Mouse (Mus musculus) liver, embryonic 14.5 days (tissue): ENCODE measurements around the gene Cemip.

ENCODE experiments used
- CTCF ChIP-seq: IDR thresholded peaks from 2 replicates; pipeline ENCODE4 v1.5.1; 2016; ENCODE audit warnings: antibody characterized with exemption, low read depth, control low read depth
- EP300 ChIP-seq: IDR thresholded peaks from 2 replicates; pipeline ENCODE4 v1.6.1; 2016; ENCODE audit warnings: antibody characterized with exemption, low read depth

GRCm38 (mm10) chr7:83900519-83900918, 185.8 kb downstream of the Cemip start:
- TF ChIP-seq CTCF (no peak), EP300 (no peak)
